In genomic region chr12:40324819-40325218, GRCm38 (mm10) we compare ENCODE assay signal across 23 mouse cellular contexts.
DNase-seq lines count a peak whose midpoint lies in the region; ATAC-seq and TF ChIP-seq lines count a peak whose summit lies in the region.
"Had no signal": no experiment of that assay in that cellular context is flagged by ENCODE, and none has a peak within 500 bp of the region (broad histone marks: within the 10 kb centered on the region; RNA-seq: fewer than 3 reads in every experiment).

No protein-coding gene starts in this region.

- H3K4me3 ChIP-seq in forebrain, embryonic 11.5 days (ENCODE audit: low read depth, low read length): no peak overlapping the region
- no peak overlapping the region for H3K4me3 ChIP-seq in forebrain, embryonic 10.5 days
- H3K4me3 ChIP-seq in hindbrain, embryonic 16.5 days (ENCODE audit: low read length): no peak overlapping the region
- H3K4me3 ChIP-seq in hindbrain, embryonic 12.5 days: no peak overlapping the region
- H3K4me3 ChIP-seq: heart, embryonic 15.5 days; hindbrain, embryonic 10.5 days; intestine, embryonic 15.5 days; kidney, embryonic 15.5 days had no signal

- TF ChIP-seq CTCF in brain, embryonic 14.5 days (IDR thresholded peaks at IDR 0.05; ENCODE audit: borderline replicate concordance, extremely low read depth, insufficient read depth, insufficient read length): no peak

- TF ChIP-seq POLR2A in brain, embryonic 14.5 days (IDR thresholded peaks at IDR 0.05; ENCODE audit: borderline replicate concordance, extremely low read depth, insufficient read depth, insufficient read length, poor library complexity, severe bottlenecking): no peak

- ATAC-seq in forebrain, embryonic 11.5 days (replicated peaks; ENCODE audit: low FRiP score): peak; percentile 33; the same call in 1 of the 2 replicates
- peak; percentile 48; the same call in 1 of the 2 replicates for ATAC-seq in hindbrain, embryonic 16.5 days
- ATAC-seq in hindbrain, embryonic 12.5 days (ENCODE audit: low FRiP score): no peak
- ATAC-seq: intestine, embryonic 15.5 days had no signal

- H3K9me3 ChIP-seq in forebrain, embryonic 11.5 days (ENCODE audit: control insufficient read depth, low read length): no peaks in the 10 kb centered on the region
- H3K9me3 ChIP-seq in forebrain, embryonic 10.5 days: no peaks in the 10 kb centered on the region
- H3K9me3 ChIP-seq in hindbrain, embryonic 16.5 days (ENCODE audit: control insufficient read depth, low read length): no peaks in the 10 kb centered on the region
- no peaks in the 10 kb centered on the region for H3K9me3 ChIP-seq in hindbrain, embryonic 12.5 days (replicated peaks)
- H3K9me3 ChIP-seq: heart, embryonic 15.5 days; hindbrain, embryonic 10.5 days; intestine, embryonic 15.5 days; kidney, embryonic 15.5 days had no signal

- no peaks in the 10 kb centered on the region for H3K27me3 ChIP-seq in forebrain, embryonic 11.5 days (ENCODE audit: control insufficient read depth, insufficient read depth, low read length)
- no peaks in the 10 kb centered on the region for H3K27me3 ChIP-seq in forebrain, embryonic 10.5 days (ENCODE audit: poor library complexity, severe bottlenecking)
- H3K27me3 ChIP-seq in hindbrain, embryonic 16.5 days (replicated peaks; ENCODE audit: control insufficient read depth, insufficient read depth, low read length): no peaks in the 10 kb centered on the region
- no peaks in the 10 kb centered on the region for H3K27me3 ChIP-seq in hindbrain, embryonic 12.5 days
- H3K27me3 ChIP-seq: CH12.LX; heart, embryonic 15.5 days; intestine, embryonic 15.5 days; kidney, embryonic 15.5 days had no signal

- peaks cover 2% of the 10 kb centered on the region; the same call in 1 of the 2 replicates for H3K4me1 ChIP-seq in forebrain, embryonic 11.5 days (replicated peaks; ENCODE audit: control insufficient read depth, insufficient read depth, low read length)
- peaks cover 33% of the 10 kb centered on the region for H3K4me1 ChIP-seq in forebrain, embryonic 10.5 days
- H3K4me1 ChIP-seq in hindbrain, embryonic 16.5 days (ENCODE audit: control insufficient read depth, insufficient read depth, low read depth, low read length): no peaks in the 10 kb centered on the region
- no peaks in the 10 kb centered on the region for H3K4me1 ChIP-seq in hindbrain, embryonic 12.5 days
- H3K4me1 ChIP-seq: hindbrain, embryonic 10.5 days; intestine, embryonic 15.5 days had no signal

- 45% methylated on average over 5 of the region's 5 CpGs for WGBS in forebrain, embryonic 11.5 days
- 56% methylated on average over 5 of the region's 5 CpGs for WGBS in forebrain, embryonic 10.5 days
- WGBS in hindbrain, embryonic 16.5 days: 59% methylated on average over 5 of the region's 5 CpGs
- 83% methylated on average over 5 of the region's 5 CpGs for WGBS in hindbrain, embryonic 12.5 days

- no peak overlapping the region for H3K9ac ChIP-seq in forebrain, embryonic 11.5 days (ENCODE audit: low read length)
- no peak overlapping the region for H3K9ac ChIP-seq in hindbrain, embryonic 16.5 days (ENCODE audit: low read depth, low read length)
- H3K9ac ChIP-seq in hindbrain, embryonic 12.5 days: no peak overlapping the region
- H3K9ac ChIP-seq: heart, embryonic 15.5 days; intestine, embryonic 15.5 days; kidney, embryonic 15.5 days had no signal

- no peak overlapping the region for H3K4me2 ChIP-seq in forebrain, embryonic 11.5 days (ENCODE audit: low read depth, low read length, severe bottlenecking)
- no peak overlapping the region for H3K4me2 ChIP-seq in hindbrain, embryonic 16.5 days (ENCODE audit: low read length)
- no peak overlapping the region for H3K4me2 ChIP-seq in hindbrain, embryonic 12.5 days (replicated peaks)
- H3K4me2 ChIP-seq: heart, embryonic 11.5 days; heart, embryonic 15.5 days; intestine, embryonic 15.5 days; kidney, embryonic 15.5 days had no signal

- no peaks in the 10 kb centered on the region for H3K36me3 ChIP-seq in forebrain, embryonic 11.5 days (ENCODE audit: control insufficient read depth, insufficient read depth, low read length)
- H3K36me3 ChIP-seq in forebrain, embryonic 10.5 days (replicated peaks): peaks cover 4% of the 10 kb centered on the region; the same call in 1 of the 2 replicates
- H3K36me3 ChIP-seq in hindbrain, embryonic 16.5 days (ENCODE audit: control insufficient read depth, insufficient read depth, low read length): 0 out of 2 replicates have a peak, but pooled peaks cover 2% of the 10 kb centered on the region
- peaks cover 4% of the 10 kb centered on the region; the same call in 1 of the 2 replicates for H3K36me3 ChIP-seq in hindbrain, embryonic 12.5 days
- H3K36me3 ChIP-seq: intestine, embryonic 15.5 days had no signal

- no peak overlapping the region for H3K27ac ChIP-seq in forebrain, embryonic 11.5 days (ENCODE audit: low read depth, low read length)
- no peak overlapping the region for H3K27ac ChIP-seq in forebrain, embryonic 10.5 days
- H3K27ac ChIP-seq in hindbrain, embryonic 16.5 days (ENCODE audit: low read depth, low read length): no peak overlapping the region
- H3K27ac ChIP-seq in hindbrain, embryonic 12.5 days: no peak overlapping the region
- H3K27ac ChIP-seq: heart, embryonic 15.5 days; hindbrain, embryonic 10.5 days; intestine, embryonic 15.5 days; kidney, embryonic 15.5 days had no signal

- no peak for DNase-seq in forebrain, embryonic 11.5 days (ENCODE audit: low spot score)
- no peak for DNase-seq in forebrain, embryonic 10.5 days (ENCODE audit: extremely low spot score, low spot score)
- peak; percentile 61 for DNase-seq in brain, embryonic 14.5 days (ENCODE audit: low read depth)
- peak; percentile 92 for DNase-seq in retina, embryonic 14.5 days (ENCODE audit: low spot score)
- no peak for DNase-seq in right cerebral cortex, adult 18-20 months
- no peak for DNase-seq in heart, postnatal 4 days
- DNase-seq: adrenal gland, adult 2 months; adrenal gland, postnatal 25 days; cerebellum, adult 11-12 months; cerebellum, adult 9-10 months; cerebellum, postnatal 36 days; gastrocnemius, postnatal 36 days; heart, adult 18-20 months; heart, postnatal 14 days; kidney, adult 18-20 months had no signal

Comparison
In these comparisons a context has a peak if more than half of its experiments do, and no peak if none do; other contexts are left out.
1. DNase-seq: peak in brain, embryonic 14.5 days (single experiment) and retina, embryonic 14.5 days (single experiment); none in forebrain, embryonic 11.5 days (single experiment), forebrain, embryonic 10.5 days (single experiment), right cerebral cortex, adult 18-20 months (single experiment) and heart, postnatal 4 days (single experiment).